Mouse (Mus musculus) liver, embryonic 16.5 days (tissue): ENCODE results near the gene Lcn10. TPM values are rescaled to one million over a fixed set of nuclear protein-coding genes. Genes with fewer than 3 reads are reported as not detected.

Source experiments
- ATAC-seq: fragments of 200-750 bp; cut with Nextera tagmentation; 2 replicates; pipeline ENCODE4 v1.8.0; 2017; ENCODE audit warnings: low read depth, mild to moderate bottlenecking, moderate number of reproducible peaks, moderate library complexity
- H3K27ac ChIP-seq: fragments of 300-500 bp; sonication (generic); 2 replicates; pipeline ENCODE4 v1.5.1; 2014; ENCODE audit warnings: mild to moderate bottlenecking, low read length
- H3K27me3 ChIP-seq: fragments of 300-500 bp; sonication (generic); 2 replicates; pipeline ENCODE4 v1.6.1; 2014; ENCODE audit warnings: low read depth, low read length, mixed read lengths; ENCODE audit not compliant: control insufficient read depth, insufficient read depth
- H3K36me3 ChIP-seq: fragments of 300-500 bp; sonication (generic); 2 replicates; pipeline ENCODE4 v1.6.1; 2014; ENCODE audit warnings: mild to moderate bottlenecking; ENCODE audit not compliant: control insufficient read depth, insufficient read depth
- H3K4me1 ChIP-seq: fragments of 300-500 bp; sonication (generic); 2 replicates; pipeline ENCODE4 v1.6.1; 2014; ENCODE audit warnings: low read depth, low read length, mixed read lengths; ENCODE audit not compliant: control insufficient read depth
- H3K4me2 ChIP-seq: fragments of 300-500 bp; sonication (generic); 2 replicates; pipeline ENCODE4 v1.6.1; 2014; ENCODE audit warnings: low read depth, low read length, mixed read lengths
- H3K4me3 ChIP-seq: fragments of 300-500 bp; sonication (generic); 2 replicates; pipeline ENCODE4 v1.5.1; 2014; ENCODE audit warnings: low read depth, mild to moderate bottlenecking, low read length
- H3K9ac ChIP-seq: fragments of 300-500 bp; sonication (generic); 2 replicates; pipeline ENCODE4 v1.6.1; 2014; ENCODE audit warnings: low read depth, low read length
- H3K9me3 ChIP-seq: fragments of 300-500 bp; sonication (generic); replicated peaks from 2 replicates; pipeline ENCODE4 v1.6.1; 2016; ENCODE audit warnings: low read length; ENCODE audit not compliant: control insufficient read depth
- WGBS: fragments of 180-500 bp; shearing (Covaris S2); extraction: QIAGEN DNeasy Blood & Tissue Kit; methylation state at CpG from one replicate; pipeline ENCODE4 v1.1.7; 2014; ENCODE audit not compliant: insufficient replicate concordance; 5-methylcytosine and 5-hydroxymethylcytosine counted together
- polyA plus RNA-seq: library from polyadenylated mRNA; unstranded; fragments of >200 nt; fragmentation: Nextera tagmentation; extraction: Ambion mirVana; gene quantifications from 2 replicates; pipeline ENCODE4 v1.2.1, GENCODE M21; 2015

The Lcn10 gene
- polyA plus RNA-seq, 1 experiment from 2014 or later, result not detected

DNA sequence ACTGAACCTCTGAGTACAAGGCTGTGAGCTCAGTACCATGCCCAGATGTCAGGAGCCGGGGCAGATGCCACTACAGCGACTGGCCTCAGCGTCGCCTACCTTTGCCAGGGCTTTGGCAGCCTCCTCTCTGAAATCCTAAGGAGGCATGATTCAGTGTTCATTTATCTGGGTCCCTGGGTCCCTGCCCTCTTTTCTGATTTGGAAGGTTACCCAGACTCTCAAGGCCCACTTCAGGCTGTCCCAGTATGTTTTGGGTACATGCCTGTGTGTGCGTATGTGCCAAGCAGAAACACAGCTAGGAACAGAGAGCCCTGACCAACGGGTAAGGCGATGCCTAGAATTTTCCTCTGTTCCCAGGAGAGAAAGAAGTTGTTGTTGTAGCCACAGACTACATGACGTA is 22.2 kb upstream of the Lcn10 start:
- WGBS, result 69% methylated on average over 8 of the region's 8 CpGs
- no peaks in the 10 kb centered on the region for H3K9me3 ChIP-seq
- H3K27me3 ChIP-seq, result no peaks in the 10 kb centered on the region
- H3K36me3 ChIP-seq, result no peaks in the 10 kb centered on the region
- no peak overlapping the region for H3K4me2 ChIP-seq
- H3K4me1 ChIP-seq, result no peaks in the 10 kb centered on the region
- H3K27ac ChIP-seq, result no peak overlapping the region
- no peak for ATAC-seq
- H3K4me3 ChIP-seq, result no peak overlapping the region
- H3K9ac ChIP-seq, result no peak overlapping the region

DNA sequence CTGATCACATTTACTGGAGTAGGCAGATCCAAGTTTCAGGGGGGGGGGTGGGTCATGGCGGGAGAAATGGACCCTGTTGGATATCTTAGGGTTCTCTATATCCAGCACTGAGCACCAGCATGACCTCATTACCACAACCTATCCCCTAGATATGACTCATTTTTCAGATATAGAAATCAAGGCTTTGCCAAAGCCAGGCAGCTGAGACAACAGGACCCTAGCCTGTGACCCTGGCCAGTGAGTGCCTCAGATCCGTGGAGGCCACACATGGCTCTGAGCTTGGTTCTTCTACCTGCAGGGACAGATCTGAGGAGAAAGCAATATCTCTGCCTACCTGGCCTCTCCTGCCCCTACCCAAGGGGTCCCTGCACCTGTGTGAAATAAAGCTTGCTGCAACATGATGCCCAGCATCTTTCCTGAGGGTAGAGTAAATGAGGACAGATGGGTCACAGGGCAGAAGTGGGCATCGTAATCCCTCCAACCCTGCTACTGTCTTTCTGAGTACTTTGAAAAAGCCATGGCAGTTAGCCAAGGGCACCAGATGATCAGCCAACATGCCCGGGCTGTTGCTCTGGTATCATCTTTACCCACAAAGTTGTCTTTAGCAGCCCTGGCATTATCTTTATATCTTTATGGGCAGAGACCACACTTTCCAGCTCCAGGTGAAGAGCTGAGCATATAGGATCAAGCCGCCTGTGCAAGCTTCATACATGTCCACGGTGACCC is 21.1 kb upstream of the Lcn10 start:
- Histone ChIP-seq H3K27ac (no peak overlapping the region), H3K9ac (no peak overlapping the region), H3K4me1 (no peaks in the 10 kb centered on the region), H3K27me3 (no peaks in the 10 kb centered on the region), H3K4me2 (no peak overlapping the region), H3K4me3 (no peak overlapping the region), H3K9me3 (no peaks in the 10 kb centered on the region), H3K36me3 (no peaks in the 10 kb centered on the region)
- 60% methylated on average over 6 of the region's 6 CpGs for WGBS
- ATAC-seq, result no peak

DNA sequence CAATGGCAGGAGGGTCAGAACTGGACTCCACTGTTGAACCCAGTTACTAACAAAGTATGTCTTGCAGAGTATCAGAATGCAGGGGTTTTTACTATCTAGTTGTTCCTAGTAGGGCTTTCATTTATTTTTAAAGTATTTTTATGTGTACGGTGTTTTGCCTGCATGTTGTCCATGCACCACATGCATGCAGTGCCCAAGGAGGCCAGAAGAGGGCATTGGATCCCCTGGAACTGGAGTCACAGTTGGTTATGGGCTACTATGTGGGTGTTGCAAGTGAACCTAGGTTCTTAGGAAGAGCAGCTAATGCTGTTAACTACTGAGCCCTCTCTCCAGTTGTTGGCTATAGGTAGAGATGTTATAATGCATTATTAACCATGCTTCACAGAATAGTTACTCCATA is 19.0 kb upstream of the Lcn10 start:
- no peak overlapping the region for H3K4me2 ChIP-seq
- no peak overlapping the region for H3K27ac ChIP-seq
- H3K4me3 ChIP-seq, result no peak overlapping the region
- H3K4me1 ChIP-seq, result no peaks in the 10 kb centered on the region
- H3K9me3 ChIP-seq, result no peaks in the 10 kb centered on the region
- ATAC-seq, result no peak
- no peak overlapping the region for H3K9ac ChIP-seq
- H3K27me3 ChIP-seq, result no peaks in the 10 kb centered on the region
- H3K36me3 ChIP-seq, result no peaks in the 10 kb centered on the region
- 50% methylated on average over 1 of the region's 1 CpGs for WGBS

DNA sequence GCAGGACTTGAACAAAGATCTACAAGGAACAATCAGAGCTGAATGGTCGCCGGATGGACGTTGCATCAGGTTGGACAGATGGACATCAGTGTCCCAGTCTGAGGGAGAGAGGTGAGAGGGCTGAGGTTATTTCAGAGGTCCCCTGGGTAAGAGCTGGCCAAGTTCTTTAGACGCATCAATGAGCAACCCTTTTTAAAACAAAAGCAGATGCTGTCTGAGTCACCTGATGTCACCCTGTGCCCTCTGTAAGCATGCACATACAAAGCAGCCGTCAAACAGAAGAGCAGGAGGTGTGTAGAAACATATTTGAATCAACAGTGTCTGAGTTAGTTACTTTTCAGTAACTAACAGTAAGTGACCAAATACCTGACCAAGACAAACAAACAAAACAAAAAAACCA is 18.4 kb upstream of the Lcn10 start:
- no peaks in the 10 kb centered on the region for H3K9me3 ChIP-seq
- no peak overlapping the region for H3K4me2 ChIP-seq
- H3K36me3 ChIP-seq, result no peaks in the 10 kb centered on the region
- no peaks in the 10 kb centered on the region for H3K27me3 ChIP-seq
- no peak for ATAC-seq
- no peak overlapping the region for H3K9ac ChIP-seq
- WGBS, result 69% methylated on average over 5 of the region's 5 CpGs
- no peak overlapping the region for H3K4me3 ChIP-seq
- H3K27ac ChIP-seq, result no peak overlapping the region
- H3K4me1 ChIP-seq, result no peaks in the 10 kb centered on the region

DNA sequence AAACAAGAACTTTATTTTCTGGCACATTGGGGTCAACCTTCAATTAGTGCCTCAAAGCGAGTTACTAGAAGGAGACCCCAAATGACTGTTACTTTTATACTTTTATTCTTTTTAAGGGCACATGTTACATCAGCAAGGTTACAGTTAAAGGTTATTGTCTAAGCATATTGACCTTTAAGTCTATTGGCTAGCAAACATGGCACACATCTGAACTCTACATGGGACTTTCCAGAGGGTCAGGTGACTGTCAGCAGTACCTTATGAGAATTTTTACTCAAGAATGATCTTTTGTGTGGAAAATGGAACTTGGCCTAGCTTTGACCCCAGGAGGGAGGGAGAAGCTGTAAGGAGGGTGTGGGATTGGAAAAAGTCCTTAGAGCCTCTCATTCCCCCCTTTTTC is 16.0 kb upstream of the Lcn10 start:
- WGBS, result 33% methylated on average over 1 of the region's 1 CpGs
- H3K4me3 ChIP-seq, result no peak overlapping the region
- H3K36me3 ChIP-seq, result no peaks in the 10 kb centered on the region
- ATAC-seq, result no peak
- H3K9ac ChIP-seq, result no peak overlapping the region
- no peaks in the 10 kb centered on the region for H3K4me1 ChIP-seq
- no peaks in the 10 kb centered on the region for H3K27me3 ChIP-seq
- H3K9me3 ChIP-seq, result no peaks in the 10 kb centered on the region
- H3K4me2 ChIP-seq, result no peak overlapping the region
- no peak overlapping the region for H3K27ac ChIP-seq

DNA sequence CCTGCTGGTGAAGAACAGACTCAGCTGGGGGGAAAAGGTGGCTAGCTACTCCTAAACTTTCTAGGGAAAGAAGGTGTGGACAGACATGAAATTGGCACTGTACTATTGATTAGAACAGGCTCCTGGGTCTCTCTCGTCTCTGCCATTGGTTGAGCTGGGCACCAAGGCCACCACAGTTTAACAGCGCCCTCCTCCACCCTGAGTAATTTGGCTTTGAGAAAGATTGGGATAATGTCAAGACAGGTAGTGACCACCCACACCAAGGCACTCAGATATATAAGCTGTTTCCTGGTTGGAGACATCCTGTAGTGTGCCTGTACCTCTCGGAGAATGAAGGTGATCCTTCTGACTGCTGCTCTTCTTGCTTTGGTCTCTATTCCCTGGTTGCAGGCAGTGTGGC is 6.0 kb upstream of the Lcn10 start, which contains the start of gene Lcn6:
Gene Lcn6, plus strand, starts transcription at position 301 of the 400 bp plus-strand sequence.
- Histone ChIP-seq H3K9ac (no peak within 1 kb of the TSS), H3K4me3 (no peak within 1 kb of the TSS), H3K4me2 (no peak within 1 kb of the TSS), H3K27ac (no peak within 1 kb of the TSS), H3K4me1 (no peaks in the 10 kb centered on the region), H3K9me3 (no peaks in the 10 kb centered on the region), H3K36me3 (no peaks in the 10 kb centered on the region), H3K27me3 (no peaks in the 10 kb centered on the region)
- ATAC-seq, result no peak
- 57% methylated on average over 3 of the region's 3 CpGs for WGBS

DNA sequence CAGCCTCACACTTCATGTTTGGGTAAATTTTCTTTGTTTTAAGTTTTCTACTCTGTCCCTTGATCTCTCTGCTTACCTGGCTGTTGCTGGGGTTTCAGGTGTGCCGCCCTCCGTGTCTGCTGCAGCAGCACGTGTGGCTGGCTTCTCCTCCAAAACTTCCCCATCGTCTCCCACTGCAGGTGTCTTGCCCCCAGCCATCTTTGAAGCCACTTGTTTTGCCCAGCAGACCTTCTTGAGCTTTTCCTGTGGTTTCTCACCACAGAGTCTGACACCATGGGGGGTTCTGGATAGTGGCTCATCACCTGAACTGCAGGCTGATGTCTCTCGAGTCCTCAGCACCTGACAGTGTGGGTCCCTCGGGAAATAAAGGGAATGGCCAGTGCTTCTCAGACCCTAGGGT is 3.0 kb upstream of the Lcn10 start:
- H3K36me3 ChIP-seq, result no peaks in the 10 kb centered on the region
- H3K9me3 ChIP-seq, result no peaks in the 10 kb centered on the region
- H3K4me1 ChIP-seq, result no peaks in the 10 kb centered on the region
- H3K4me3 ChIP-seq, result no peak overlapping the region
- H3K9ac ChIP-seq, result no peak overlapping the region
- ATAC-seq, result no peak
- H3K27me3 ChIP-seq, result no peaks in the 10 kb centered on the region
- 60% methylated on average over 6 of the region's 6 CpGs for WGBS
- H3K4me2 ChIP-seq, result no peak overlapping the region
- no peak overlapping the region for H3K27ac ChIP-seq

DNA sequence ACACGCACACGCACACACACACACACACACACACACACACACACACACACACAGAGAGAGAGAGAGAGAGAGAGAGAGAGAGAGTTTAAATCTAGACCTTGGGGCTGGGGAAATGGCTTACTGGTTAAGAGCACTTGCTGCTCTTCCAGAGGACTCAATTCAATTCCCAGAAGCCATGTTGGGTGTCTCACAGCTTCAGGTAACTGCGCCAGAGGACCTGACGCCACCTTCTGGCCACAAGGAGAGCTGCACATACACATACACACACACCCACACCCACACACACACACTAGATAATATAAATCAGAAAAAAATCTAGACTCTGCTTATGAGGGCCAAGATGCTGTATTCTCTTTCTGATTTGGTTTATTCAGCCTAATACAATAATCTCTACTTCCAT is 4.4 kb downstream of the Lcn10 start:
- Histone ChIP-seq H3K36me3 (no peaks in the 10 kb centered on the region), H3K9me3 (no peaks in the 10 kb centered on the region), H3K4me1 (no peaks in the 10 kb centered on the region), H3K4me3 (no peak overlapping the region), H3K9ac (no peak overlapping the region), H3K27ac (no peak overlapping the region), H3K4me2 (no peak overlapping the region), H3K27me3 (no peaks in the 10 kb centered on the region)
- WGBS, result 47% methylated on average over 3 of the region's 4 CpGs
- no peak for ATAC-seq

DNA sequence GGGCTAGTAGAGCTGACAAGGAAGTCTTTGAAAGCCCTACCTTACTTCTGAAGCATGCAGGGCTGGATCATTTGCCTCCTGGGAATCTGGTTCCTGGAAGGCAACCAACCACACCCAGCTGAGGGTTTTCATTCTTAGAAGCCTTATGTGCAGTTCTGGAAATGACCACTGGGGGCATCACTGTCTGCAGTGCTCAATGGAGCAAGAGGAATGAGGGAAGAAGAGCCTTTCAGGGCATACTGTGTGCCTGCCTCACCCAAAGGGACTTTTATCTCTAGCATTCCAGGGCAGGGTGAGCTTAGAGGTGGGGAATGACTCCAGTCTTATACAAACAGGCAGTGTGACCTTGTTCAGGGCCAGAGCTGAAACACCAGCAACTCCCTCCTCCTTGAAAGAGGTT is 12.1 kb downstream of the Lcn10 start:
- Histone ChIP-seq H3K9ac (no peak overlapping the region), H3K36me3 (no peaks in the 10 kb centered on the region), H3K27me3 (no peaks in the 10 kb centered on the region), H3K4me2 (no peak overlapping the region), H3K27ac (no peak overlapping the region), H3K9me3 (no peaks in the 10 kb centered on the region), H3K4me1 (no peaks in the 10 kb centered on the region), H3K4me3 (no peak overlapping the region)
- no peak for ATAC-seq
